Mouse (Mus musculus) thymus, postnatal 0 days (tissue): Measurements from ENCODE around the gene Hivep2. TPM values are rescaled to one million over a fixed set of nuclear protein-coding genes. Genes with fewer than 3 reads are reported as not detected.

Source experiments
- DNase-seq: peaks from one replicate; pipeline ENCODE4 v3.0.0-alpha.2; 2015; ENCODE audit warnings: low spot score
- polyA plus RNA-seq: library from polyadenylated mRNA; unstranded; fragments of >200 nt; fragmentation: Nextera tagmentation; extraction: Ambion mirVana; gene quantifications from 2 replicates; pipeline ENCODE4 v1.2.1, GENCODE M21; 2015

The Hivep2 gene
- polyA plus RNA-seq, 1 experiment from 2014 or later: 13.1 TPM

GRCm38 (mm10) chr10:13971268-13971667 is 5.4 kb downstream of the Hivep2 start:
- DNase-seq: no peak

GRCm38 (mm10) chr10:13973563-13974179 is 7.8 kb downstream of the Hivep2 start:
- no peak for DNase-seq

- DNase-seq: no peak
Observed at GRCm38 (mm10) chr10:13974472-13974871, 8.6 kb downstream of the Hivep2 start.

GRCm38 (mm10) chr10:13975861-13976260 is 10.0 kb downstream of the Hivep2 start:
- DNase-seq: no peak

GRCm38 (mm10) chr10:13976267-13976666 is 10.4 kb downstream of the Hivep2 start:
- no peak for DNase-seq

GRCm38 (mm10) chr10:13982271-13982670 is 16.4 kb downstream of the Hivep2 start:
- no peak for DNase-seq

- DNase-seq: peak; percentile 95
Observed at GRCm38 (mm10) chr10:13982769-13983381, 17.0 kb downstream of the Hivep2 start.

- no peak for DNase-seq
Observed at GRCm38 (mm10) chr10:13983631-13984030, 17.8 kb downstream of the Hivep2 start.

GRCm38 (mm10) chr10:13984233-13984632 is 18.4 kb downstream of the Hivep2 start:
- no peak for DNase-seq

GRCm38 (mm10) chr10:13986539-13986938 is 20.7 kb downstream of the Hivep2 start:
- DNase-seq: no peak

- no peak for DNase-seq
Observed at GRCm38 (mm10) chr10:13987336-13987735, 21.5 kb downstream of the Hivep2 start.

GRCm38 (mm10) chr10:13988280-13988679 is 22.4 kb downstream of the Hivep2 start:
- no peak for DNase-seq

- DNase-seq: peak; percentile 57
Observed at GRCm38 (mm10) chr10:13988757-13989156, 22.9 kb downstream of the Hivep2 start.

- no peak for DNase-seq
Observed at GRCm38 (mm10) chr10:13990842-13991241, 25.0 kb downstream of the Hivep2 start.

- peak; percentile 88 for DNase-seq
Observed at GRCm38 (mm10) chr10:13993411-13993810, 27.5 kb downstream of the Hivep2 start.

- DNase-seq: no peak
Observed at GRCm38 (mm10) chr10:13997336-13997735, 31.5 kb downstream of the Hivep2 start.

- no peak for DNase-seq
Observed at GRCm38 (mm10) chr10:14004769-14005517, 39.1 kb downstream of the Hivep2 start.

- no peak for DNase-seq
Observed at GRCm38 (mm10) chr10:14009721-14010120, 43.8 kb downstream of the Hivep2 start.

- DNase-seq: peak; percentile 83
Observed at GRCm38 (mm10) chr10:14016287-14016970, 50.6 kb downstream of the Hivep2 start.

GRCm38 (mm10) chr10:14017338-14017737 is 51.5 kb downstream of the Hivep2 start:
- DNase-seq: no peak

GRCm38 (mm10) chr10:14017822-14018364 is 52.0 kb downstream of the Hivep2 start:
- DNase-seq: no peak

GRCm38 (mm10) chr10:14018672-14019071 is 52.8 kb downstream of the Hivep2 start:
- DNase-seq: no peak
